Mouse (Mus musculus) left cerebral cortex, postnatal 10 days (tissue): ENCODE data around the gene Cracr2b. TPM values are rescaled to one million over a fixed set of nuclear protein-coding genes. Genes with fewer than 3 reads are reported as not detected.
A peak's percentile ranks its signal among the peaks of the same experiment; 100 is the strongest.

Experiments used
- DNase-seq, 2 experiments: peaks; one replicate each; pipeline ENCODE4 v3.0.0; 2021 to 2022; ENCODE audit warnings: low spot score in 2 of 2, mixed read lengths in 1 of 2; ENCODE audit errors: extremely low spot score in 1 of 2
- intact Hi-C: fragments of 180-260 bp; cut with DNase I; formaldehyde crosslinking; loops from one replicate; pipeline ENCODE4 v1.15.1; 2025
- total RNA-seq, 2 experiments: library from RNA; stranded (reverse); gene quantifications; 2 replicates each; pipeline ENCODE4 v1.2.3; 2021

The Cracr2b gene
- total RNA-seq, result 1 to 10 TPM; 3.4 to 5.8 TPM

GRCm38 (mm10) chr7:141460391-141461113 is at the start of gene Cracr2b:
Cracr2b (plus strand) TSS chr7:141461094.
- peak in 1 of 2 experiments; percentile 56 for DNase-seq
- intact Hi-C loops, result no loop called here

- DNase-seq, result no peak
- intact Hi-C loops, result no loop called here
Observed at GRCm38 (mm10) chr7:141411667-141412066, 49.2 kb upstream of the Cracr2b start.

GRCm38 (mm10) chr7:141413331-141413730 is 47.6 kb upstream of the Cracr2b start:
- no peak for DNase-seq
- intact Hi-C loops, result no loop called here

- DNase-seq, result peak; percentile 99 to 100
- intact Hi-C loops, result no loop called here
Observed at GRCm38 (mm10) chr7:141413809-141414584, 46.9 kb upstream of the Cracr2b start, which contains the start of gene Gatd1. Gatd1 (minus strand) TSS chr7:141414136.

- intact Hi-C loops, result no loop called here
- DNase-seq, result no peak
Observed at GRCm38 (mm10) chr7:141416144-141416841, 44.6 kb upstream of the Cracr2b start.

GRCm38 (mm10) chr7:141417731-141418681 is 42.9 kb upstream of the Cracr2b start:
- intact Hi-C loops, result no loop called here
- no peak for DNase-seq

- DNase-seq, result peak in 1 of 2 experiments; percentile 74
- intact Hi-C loops, result no loop called here
Observed at GRCm38 (mm10) chr7:141418970-141419369, 41.9 kb upstream of the Cracr2b start.

GRCm38 (mm10) chr7:141420030-141420702 is 40.7 kb upstream of the Cracr2b start:
- intact Hi-C loops, result no loop called here

GRCm38 (mm10) chr7:141423811-141424210 is 37.1 kb upstream of the Cracr2b start:
- no peak for DNase-seq
- intact Hi-C loops, result no loop called here

More at GRCm38 (mm10) chr7:141420030-141420702, 40.7 kb upstream of the Cracr2b start:
- no peak for DNase-seq

- intact Hi-C loops, result no loop called here
- peak in 1 of 2 experiments; percentile 24 for DNase-seq
Observed at GRCm38 (mm10) chr7:141426948-141427730, 33.8 kb upstream of the Cracr2b start.

GRCm38 (mm10) chr7:141428701-141429100 is 32.2 kb upstream of the Cracr2b start:
- intact Hi-C loops, result no loop called here
- no peak for DNase-seq

GRCm38 (mm10) chr7:141429310-141429709 is 31.6 kb upstream of the Cracr2b start, which contains the start of gene Cend1:
Cend1 (minus strand) TSS chr7:141429491.
- intact Hi-C loops, result no loop called here
- DNase-seq, result peak; percentile 86 to 87

GRCm38 (mm10) chr7:141429840-141430584 is 30.9 kb upstream of the Cracr2b start:
- intact Hi-C loops, result no loop called here
- DNase-seq, result peak in 1 of 2 experiments; percentile 34

GRCm38 (mm10) chr7:141430585-141431240 is 30.2 kb upstream of the Cracr2b start:
- peak in 1 of 2 experiments; percentile 25 for DNase-seq
- intact Hi-C loops, result no loop called here

GRCm38 (mm10) chr7:141431434-141432185 is 29.3 kb upstream of the Cracr2b start:
- intact Hi-C loops, result no loop called here
- peak in 1 of 2 experiments; percentile 34 for DNase-seq
